Mouse (Mus musculus) heart, embryonic 12.5 days (tissue): ENCODE data around the gene Angpt4. TPM values are rescaled to one million over a fixed set of nuclear protein-coding genes. Genes with fewer than 3 reads are reported as not detected.

Source experiments
- ATAC-seq: fragments of 200-750 bp; cut with Nextera tagmentation; 2 replicates; pipeline ENCODE4 v1.8.0; 2017; ENCODE audit warnings: moderate TSS enrichment, moderate library complexity; ENCODE audit not compliant: insufficient number of reproducible peaks, low FRiP score
- H3K27ac ChIP-seq: fragments of 300-500 bp; sonication (generic); 2 replicates; pipeline ENCODE4 v1.5.1; 2016; ENCODE audit warnings: mild to moderate bottlenecking, moderate library complexity; ENCODE audit not compliant: poor library complexity, severe bottlenecking
- H3K27me3 ChIP-seq: fragments of 300-500 bp; sonication (generic); replicated peaks from 2 replicates; pipeline ENCODE4 v1.6.1; 2016; ENCODE audit warnings: mild to moderate bottlenecking, moderate library complexity
- H3K36me3 ChIP-seq: fragments of 300-500 bp; sonication (generic); 2 replicates; pipeline ENCODE4 v1.6.1; 2016; ENCODE audit warnings: mild to moderate bottlenecking, moderate library complexity
- H3K4me1 ChIP-seq: fragments of 300-500 bp; sonication (generic); replicated peaks from 2 replicates; pipeline ENCODE4 v1.6.1; 2016; ENCODE audit warnings: mild to moderate bottlenecking
- H3K4me2 ChIP-seq: fragments of 300-500 bp; sonication (generic); 2 replicates; pipeline ENCODE4 v1.6.1; 2016; ENCODE audit warnings: mild to moderate bottlenecking, moderate library complexity
- H3K4me3 ChIP-seq: fragments of 300-500 bp; sonication (generic); 2 replicates; pipeline ENCODE4 v1.5.1; 2016; ENCODE audit warnings: mild to moderate bottlenecking
- H3K9ac ChIP-seq: fragments of 300-500 bp; sonication (generic); 2 replicates; pipeline ENCODE4 v1.6.1; 2016; ENCODE audit warnings: mild to moderate bottlenecking, moderate library complexity
- H3K9me3 ChIP-seq: fragments of 300-500 bp; sonication (generic); replicated peaks from 2 replicates; pipeline ENCODE4 v1.6.1; 2016; ENCODE audit warnings: mild to moderate bottlenecking, moderate library complexity
- WGBS: fragments of 180-500 bp; shearing (Covaris S2); methylation state at CpG from one replicate; pipeline ENCODE4 v1.1.7; 2016; 5-methylcytosine and 5-hydroxymethylcytosine counted together
- microRNA counts: library from miRNA; unstranded; fragments of <30 nt; microRNA quantifications from one replicate; lab custom pipeline; 2017
- microRNA-seq: library from miRNA; unstranded; fragments of <30 nt; microRNA quantifications from one replicate; pipeline ENCODE4, GENCODE M21; 2017
- polyA plus RNA-seq: library from polyadenylated mRNA; unstranded; fragments of >200 nt; fragmentation: Nextera tagmentation; extraction: Ambion mirVana; gene quantifications from 2 replicates; pipeline ENCODE4 v1.2.1, GENCODE M21; 2016

Gene Angpt4
- polyA plus RNA-seq, 1 experiment from 2014 or later: 0.20 TPM

DNA sequence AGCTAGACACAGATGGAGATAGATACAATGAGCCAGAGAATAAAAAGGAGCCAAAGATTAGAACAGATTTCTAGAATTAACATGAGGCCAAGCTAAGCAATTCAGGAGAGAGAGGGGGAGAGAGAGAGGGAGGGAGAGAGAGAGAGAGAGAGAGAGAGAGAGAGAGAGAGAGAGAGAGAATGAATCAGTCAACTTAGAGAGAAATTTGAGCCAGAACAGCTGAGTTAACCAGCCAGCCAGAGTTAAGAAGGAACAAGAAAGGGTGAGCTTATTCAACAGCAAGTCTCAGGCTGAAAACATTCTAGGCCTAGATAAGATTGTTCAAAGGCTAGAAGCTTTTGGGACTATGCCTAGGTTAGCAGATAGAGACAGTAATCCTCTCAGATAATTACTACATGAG is 71.5 kb downstream of the Angpt4 start:
- ATAC-seq: no peak
- Histone ChIP-seq H3K4me3 (no peak overlapping the region), H3K4me1 (peaks cover 26% of the 10 kb centered on the region), H3K9me3 (no peaks in the 10 kb centered on the region), H3K4me2 (no peak overlapping the region), H3K27me3 (peaks cover 8% of the 10 kb centered on the region; the same call in 1 of the 2 replicates), H3K9ac (no peak overlapping the region), H3K36me3 (no peaks in the 10 kb centered on the region), H3K27ac (no peak overlapping the region)

DNA sequence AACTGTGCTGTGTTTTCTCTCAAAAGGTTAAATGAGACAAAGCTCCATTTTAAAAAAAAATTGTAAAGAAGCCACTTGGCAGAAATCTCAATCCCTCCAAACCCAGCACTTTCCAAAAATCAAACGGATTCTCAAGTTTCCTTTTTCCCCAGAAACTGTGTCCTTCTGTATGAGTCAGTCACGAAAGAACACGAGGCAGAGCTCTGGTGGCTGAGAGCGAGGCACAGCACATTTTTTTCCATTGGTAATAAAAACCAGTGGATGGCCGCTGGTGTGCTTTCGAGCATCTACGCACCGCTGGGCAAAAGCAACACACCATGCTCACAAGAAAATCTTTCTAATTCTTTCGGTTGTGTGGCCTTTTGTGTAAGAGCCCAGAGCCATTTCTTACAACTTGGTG is 73.0 kb downstream of the Angpt4 start:
- Histone ChIP-seq H3K27ac (no peak overlapping the region), H3K4me1 (peaks cover 12% of the 10 kb centered on the region), H3K4me2 (no peak overlapping the region), H3K36me3 (no peaks in the 10 kb centered on the region), H3K9ac (no peak overlapping the region), H3K4me3 (no peak overlapping the region), H3K9me3 (no peaks in the 10 kb centered on the region), H3K27me3 (peaks cover 8% of the 10 kb centered on the region; the same call in 1 of the 2 replicates)
- 69% methylated on average over 9 of the region's 9 CpGs for WGBS
- no peak for ATAC-seq

DNA sequence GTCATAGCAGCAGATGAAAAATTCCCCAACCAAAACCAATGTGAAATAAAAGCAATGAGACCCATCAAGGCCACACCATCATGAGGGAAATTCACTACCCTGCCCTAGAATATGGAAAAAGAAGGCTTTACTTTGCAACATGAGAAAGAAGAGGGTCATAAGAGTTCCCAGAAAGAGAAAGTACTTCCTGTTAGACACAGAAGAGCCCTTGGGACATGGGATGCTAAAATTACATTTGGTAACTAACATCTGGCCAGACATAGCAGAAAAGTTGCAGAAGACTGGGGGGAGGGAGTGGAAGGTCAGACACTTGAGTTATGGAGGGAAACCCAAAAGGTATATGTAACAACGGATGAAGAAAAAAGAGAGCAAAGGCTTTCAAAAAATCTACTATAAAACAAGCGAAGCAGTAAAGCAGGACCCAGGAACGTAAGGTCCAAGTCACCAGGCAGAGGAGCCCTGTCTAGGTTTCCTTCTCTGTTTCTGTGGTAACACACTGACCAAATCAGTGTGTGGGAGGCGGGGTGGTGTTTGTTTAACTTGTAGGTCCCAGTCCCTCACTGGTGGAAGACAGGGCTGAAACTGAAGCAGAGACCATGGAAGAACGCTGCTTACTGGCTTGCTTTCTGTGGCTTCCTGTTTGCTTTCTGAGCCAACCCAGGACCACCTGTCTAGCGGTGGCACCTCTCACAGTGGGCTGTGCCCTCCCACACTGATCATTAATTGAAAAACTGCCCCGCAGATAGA is 74.6 kb downstream of the Angpt4 start:
- Histone ChIP-seq H3K4me3 (no peak overlapping the region), H3K9ac (no peak overlapping the region), H3K27ac (no peak overlapping the region), H3K4me1 (0 out of 2 replicates have a peak, but pooled peaks cover 1% of the 10 kb centered on the region), H3K36me3 (no peaks in the 10 kb centered on the region), H3K27me3 (peaks cover 11% of the 10 kb centered on the region; the same call in 1 of the 2 replicates), H3K9me3 (no peaks in the 10 kb centered on the region), H3K4me2 (no peak overlapping the region)
- WGBS: 57% methylated on average over 7 of the region's 7 CpGs
- no peak for ATAC-seq

DNA sequence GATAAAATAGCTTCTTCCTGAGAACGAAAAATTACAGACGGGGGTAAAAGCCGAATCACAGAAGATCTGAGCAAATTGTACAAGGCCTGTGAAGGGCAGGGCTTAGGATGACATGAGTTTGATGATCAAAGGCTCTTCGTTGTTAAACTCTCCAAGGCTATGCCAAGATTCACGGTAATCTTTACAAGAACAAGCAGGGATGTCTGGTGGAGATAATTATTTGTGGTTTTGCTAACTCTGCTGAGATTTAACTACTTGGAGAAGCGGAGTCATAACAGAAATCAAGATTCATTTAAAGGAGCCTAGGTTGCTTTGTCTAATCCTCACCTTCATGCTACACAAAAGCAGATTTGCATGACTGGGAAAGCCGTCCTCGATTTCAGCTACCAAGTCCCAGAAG is 75.9 kb downstream of the Angpt4 start:
- Histone ChIP-seq H3K9ac (no peak overlapping the region), H3K4me2 (no peak overlapping the region), H3K27me3 (peaks cover 17% of the 10 kb centered on the region), H3K4me1 (no peaks in the 10 kb centered on the region), H3K4me3 (no peak overlapping the region), H3K36me3 (no peaks in the 10 kb centered on the region), H3K27ac (no peak overlapping the region), H3K9me3 (no peaks in the 10 kb centered on the region)
- no peak for ATAC-seq
- 75% methylated on average over 8 of the region's 8 CpGs for WGBS

DNA sequence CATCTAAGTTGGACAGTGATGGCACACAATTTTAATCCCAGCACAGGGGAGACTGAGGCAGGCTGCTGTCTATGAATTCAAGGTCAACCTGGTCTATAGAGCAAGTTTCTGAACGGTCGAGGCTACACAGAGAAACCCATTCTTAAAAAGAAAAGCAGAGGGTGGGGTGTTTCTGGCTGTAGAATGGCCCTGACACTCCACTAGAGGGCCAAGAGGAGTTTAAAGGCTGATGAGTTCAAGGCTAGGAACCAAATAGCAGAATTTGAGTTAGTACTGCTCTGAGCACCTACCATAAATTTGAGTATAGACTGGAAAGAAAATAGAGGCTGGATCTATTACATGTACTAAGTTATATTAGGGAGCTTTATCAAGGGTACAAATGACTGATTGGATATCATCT is 78.0 kb downstream of the Angpt4 start:
- no peak overlapping the region for H3K4me2 ChIP-seq
- WGBS: 72% methylated on average over 2 of the region's 2 CpGs
- peaks cover 35% of the 10 kb centered on the region for H3K27me3 ChIP-seq
- H3K36me3 ChIP-seq: no peaks in the 10 kb centered on the region
- H3K4me3 ChIP-seq: no peak overlapping the region
- no peak overlapping the region for H3K9ac ChIP-seq
- ATAC-seq: no peak
- H3K4me1 ChIP-seq: no peaks in the 10 kb centered on the region
- H3K9me3 ChIP-seq: no peaks in the 10 kb centered on the region
- H3K27ac ChIP-seq: no peak overlapping the region

DNA sequence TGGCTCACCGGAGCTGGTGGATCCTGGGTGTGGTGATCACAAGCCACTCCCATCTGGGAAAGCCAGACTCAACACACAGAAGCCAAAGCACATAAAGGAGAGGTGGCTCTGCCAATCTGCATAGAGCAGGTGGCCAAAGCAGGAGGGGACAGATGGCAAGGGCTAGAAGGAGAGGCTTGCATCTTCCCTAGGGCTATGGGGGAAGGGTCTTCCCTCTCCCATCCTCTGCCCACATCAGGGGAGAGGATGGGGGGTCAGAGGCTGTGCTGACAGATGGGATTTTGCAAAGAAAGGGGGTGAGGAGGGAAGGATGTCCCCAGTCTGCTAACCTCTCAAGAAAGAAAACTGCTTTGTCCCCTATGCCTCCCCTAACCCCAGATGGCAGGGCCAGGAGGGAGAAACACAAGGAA is 80.0 kb downstream of the Angpt4 start:
- Histone ChIP-seq H3K4me2 (no peak overlapping the region), H3K4me3 (no peak overlapping the region), H3K36me3 (no peaks in the 10 kb centered on the region), H3K27ac (no peak overlapping the region), H3K4me1 (0 out of 2 replicates have a peak, but pooled peaks cover 3% of the 10 kb centered on the region), H3K9ac (no peak overlapping the region), H3K9me3 (no peaks in the 10 kb centered on the region), H3K27me3 (peaks cover 51% of the 10 kb centered on the region)
- 56% methylated on average over 1 of the region's 1 CpGs for WGBS
- ATAC-seq: no peak

DNA sequence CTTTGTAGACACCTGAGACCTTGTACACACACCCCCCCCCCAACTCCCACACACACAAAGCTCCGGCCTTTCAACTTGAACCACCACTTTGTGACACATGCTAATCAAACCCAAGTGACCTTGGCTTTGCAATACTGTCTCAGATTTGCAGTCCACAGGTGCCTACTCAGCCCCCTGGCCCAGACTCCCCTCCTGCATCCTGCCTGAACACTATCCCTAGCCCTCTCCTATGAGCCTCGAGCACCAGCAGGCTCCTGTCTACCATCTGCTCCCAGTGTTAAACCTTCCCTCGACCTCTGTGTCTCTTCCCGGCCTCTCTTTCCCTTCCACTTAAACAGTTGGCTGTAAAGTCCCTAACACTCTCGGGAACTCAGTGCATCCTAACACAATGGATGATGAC is 80.4 kb downstream of the Angpt4 start:
- Histone ChIP-seq H3K27me3 (peaks cover 56% of the 10 kb centered on the region), H3K27ac (no peak overlapping the region), H3K9me3 (no peaks in the 10 kb centered on the region), H3K4me3 (no peak overlapping the region), H3K9ac (no peak overlapping the region), H3K4me2 (no peak overlapping the region), H3K4me1 (peaks cover 4% of the 10 kb centered on the region), H3K36me3 (no peaks in the 10 kb centered on the region)
- no peak for ATAC-seq
- WGBS: 46% methylated on average over 5 of the region's 5 CpGs

DNA sequence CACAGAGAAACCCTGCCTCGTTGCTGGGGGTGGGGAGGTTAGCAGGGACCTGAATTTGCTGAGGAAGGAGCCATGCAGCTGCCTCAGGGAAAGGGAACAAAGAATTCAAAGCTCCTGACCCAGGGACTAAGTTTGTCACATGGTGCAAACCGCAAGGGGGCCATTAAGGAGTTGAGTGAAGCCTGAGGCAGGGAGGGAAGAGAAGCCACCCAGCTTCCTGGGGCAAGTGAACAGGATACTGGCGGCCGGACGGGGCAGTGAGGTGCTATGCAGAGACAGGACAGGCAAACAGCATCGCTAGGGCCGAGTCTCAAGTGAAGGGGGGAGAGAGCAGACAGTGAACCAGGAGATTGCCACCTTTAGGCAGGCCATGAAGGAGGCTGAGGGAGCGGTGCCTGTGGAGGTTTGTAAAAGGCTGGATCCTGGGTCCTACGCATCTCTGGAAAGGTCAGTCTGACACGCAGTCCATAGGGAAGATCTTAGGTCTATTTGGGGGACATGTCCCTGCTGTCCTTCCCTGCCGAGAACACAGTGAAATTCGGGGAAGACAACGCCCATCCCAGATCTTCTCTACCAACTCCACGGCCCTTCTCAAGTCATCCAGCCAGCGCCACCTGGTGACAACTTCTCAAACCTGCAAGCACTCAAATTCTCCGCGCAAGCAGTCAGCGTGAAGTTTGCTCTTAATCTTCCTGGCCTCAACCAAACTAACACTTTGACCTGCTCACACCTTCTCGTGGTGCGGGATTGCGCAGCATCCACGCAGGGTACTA is 83.5 kb downstream of the Angpt4 start:
- Histone ChIP-seq H3K4me1 (peaks cover 8% of the 10 kb centered on the region), H3K27me3 (peaks cover 84% of the 10 kb centered on the region), H3K27ac (no peak overlapping the region), H3K9me3 (no peaks in the 10 kb centered on the region), H3K36me3 (no peaks in the 10 kb centered on the region), H3K9ac (no peak overlapping the region), H3K4me2 (peak overlapping the region; percentile 51), H3K4me3 (no peak overlapping the region)
- ATAC-seq: no peak
- WGBS: 7% methylated on average over 22 of the region's 22 CpGs

MicroRNA genes within 50 kb of the gene (microRNA counts, 519-probe panel; counts per million panel counts)
- not detected for microRNA mmu-miR-1953 (lab: Ali Mortazavi, UCI)

Small RNA genes within 50 kb of the gene (microRNA-seq; reads per million reads assigned to microRNA genes)
- gene Mir1953: not detected

Other genes with a start within 250 kb of the Angpt4 start
- gene Rad21l, start 242.7 kb upstream of the Angpt4 start, polyA plus RNA-seq: not detected in 2 replicates
- 2.0 and 2.2 TPM in 2 replicates for gene Tmem74b, start 209.2 kb upstream of the Angpt4 start, polyA plus RNA-seq
- gene Psmf1, start 167.0 kb upstream of the Angpt4 start, polyA plus RNA-seq: 28.7 TPM in 2 replicates
- not detected in 2 replicates for gene Rspo4, start 68.3 kb upstream of the Angpt4 start, polyA plus RNA-seq
- 10.3 and 10.9 TPM in 2 replicates for gene Fam110a, start 69.0 kb downstream of the Angpt4 start, polyA plus RNA-seq
- 0.34 and 0.45 TPM in 2 replicates for gene Slc52a3, start 85.3 kb downstream of the Angpt4 start, polyA plus RNA-seq
- 0.08 TPM in 1 of 2 replicates, not detected in the other for gene Scrt2, start 170.3 kb downstream of the Angpt4 start, polyA plus RNA-seq
- gene Srxn1, start 194.3 kb downstream of the Angpt4 start, polyA plus RNA-seq: 9.4 and 9.6 TPM in 2 replicates
- 4.1 and 4.7 TPM in 2 replicates for gene Tcf15, start 232.4 kb downstream of the Angpt4 start, polyA plus RNA-seq